Mouse (Mus musculus): ENCODE measurements at regions not wholly inside any gene's neighbourhood (a gene's known extent, or its start where the extent isn't known, plus 50 kb on each side); places are given as distances from the start of the nearest gene placed in this dataset.
A peak's percentile ranks its signal among the peaks of the same experiment; 100 is the strongest.

- 0 out of 2 replicates have a peak, but pooled peaks have one; percentile 21 for ATAC-seq
- no peaks in the 10 kb centered on the region for H3K36me3 ChIP-seq (ENCODE audit: control insufficient read depth, insufficient read depth, low read length)
- H3K27me3 ChIP-seq (replicated peaks; ENCODE audit: control insufficient read depth, insufficient read depth, low read length) = no peaks in the 10 kb centered on the region
- no peaks in the 10 kb centered on the region for H3K4me1 ChIP-seq (ENCODE audit: control insufficient read depth, insufficient read depth, low read length)
- no peak overlapping the region for H3K27ac ChIP-seq (ENCODE audit: low read length)
- H3K9me3 ChIP-seq (ENCODE audit: control insufficient read depth, low read length) = no peaks in the 10 kb centered on the region
- 24% methylated on average over 5 of the region's 5 CpGs for WGBS
- no peak overlapping the region for H3K9ac ChIP-seq (ENCODE audit: low read depth, low read length)
- 0 out of 2 replicates have a peak overlapping the region, but pooled peaks have one; percentile 23 for H3K4me2 ChIP-seq (ENCODE audit: low read depth, low read length)
- H3K4me3 ChIP-seq (ENCODE audit: low read length) = no peak overlapping the region
Observed at GRCm38 (mm10) chr17:80834176-80834517, 105.9 kb upstream of the Map4k3 start.

GRCm38 (mm10) chr17:80833355-80834175 lies 105.3 kb upstream of the Map4k3 start:
- WGBS = 33% methylated on average over 10 of the region's 10 CpGs

GRCm38 (mm10) chr17:80831686-80832085 lies 103.4 kb upstream of the Map4k3 start:
- no peak for ATAC-seq
- Histone ChIP-seq H3K27ac (ENCODE audit: low read length) (no peak overlapping the region), H3K9me3 (ENCODE audit: control insufficient read depth, low read length) (no peaks in the 10 kb centered on the region), H3K4me1 (ENCODE audit: control insufficient read depth, insufficient read depth, low read length) (peaks cover 5% of the 10 kb centered on the region), H3K9ac (ENCODE audit: low read depth, low read length) (no peak overlapping the region), H3K4me2 (ENCODE audit: low read depth, low read length) (no peak overlapping the region), H3K4me3 (ENCODE audit: low read length) (no peak overlapping the region), H3K27me3 (replicated peaks; ENCODE audit: control insufficient read depth, insufficient read depth, low read length) (no peaks in the 10 kb centered on the region), H3K36me3 (ENCODE audit: control insufficient read depth, insufficient read depth, low read length) (no peaks in the 10 kb centered on the region)
- 78% methylated on average over 4 of the region's 4 CpGs for WGBS

More at GRCm38 (mm10) chr17:80833355-80834175, 105.3 kb upstream of the Map4k3 start:
- no peaks in the 10 kb centered on the region for H3K27me3 ChIP-seq (replicated peaks; ENCODE audit: control insufficient read depth, insufficient read depth, low read length)
- no peak overlapping the region for H3K27ac ChIP-seq (ENCODE audit: low read length)
- ATAC-seq = peak; percentile 70
- no peaks in the 10 kb centered on the region for H3K9me3 ChIP-seq (ENCODE audit: control insufficient read depth, low read length)
- no peak overlapping the region for H3K9ac ChIP-seq (ENCODE audit: low read depth, low read length)
- no peaks in the 10 kb centered on the region for H3K4me1 ChIP-seq (ENCODE audit: control insufficient read depth, insufficient read depth, low read length)
- H3K4me2 ChIP-seq (ENCODE audit: low read depth, low read length) = peak overlapping the region; percentile 23; the same call in 1 of the 2 replicates
- H3K36me3 ChIP-seq (ENCODE audit: control insufficient read depth, insufficient read depth, low read length) = no peaks in the 10 kb centered on the region
- H3K4me3 ChIP-seq (ENCODE audit: low read length) = no peak overlapping the region

GRCm38 (mm10) chr17:80827896-80828295 lies 99.6 kb upstream of the Map4k3 start:
- no peak overlapping the region for H3K4me3 ChIP-seq (ENCODE audit: low read length)
- 27% methylated on average over 2 of the region's 2 CpGs for WGBS
- H3K4me1 ChIP-seq (ENCODE audit: control insufficient read depth, insufficient read depth, low read length) = peaks cover 27% of the 10 kb centered on the region
- no peak overlapping the region for H3K27ac ChIP-seq (ENCODE audit: low read length)
- H3K4me2 ChIP-seq (ENCODE audit: low read depth, low read length) = no peak overlapping the region
- no peak overlapping the region for H3K9ac ChIP-seq (ENCODE audit: low read depth, low read length)
- ATAC-seq = no peak
- H3K36me3 ChIP-seq (ENCODE audit: control insufficient read depth, insufficient read depth, low read length) = no peaks in the 10 kb centered on the region
- H3K9me3 ChIP-seq (ENCODE audit: control insufficient read depth, low read length) = no peaks in the 10 kb centered on the region
- H3K27me3 ChIP-seq (replicated peaks; ENCODE audit: control insufficient read depth, insufficient read depth, low read length) = no peaks in the 10 kb centered on the region

- Histone ChIP-seq H3K27ac (ENCODE audit: low read length) (no peak overlapping the region), H3K27me3 (replicated peaks; ENCODE audit: control insufficient read depth, insufficient read depth, low read length) (no peaks in the 10 kb centered on the region), H3K36me3 (ENCODE audit: control insufficient read depth, insufficient read depth, low read length) (no peaks in the 10 kb centered on the region), H3K9me3 (ENCODE audit: control insufficient read depth, low read length) (no peaks in the 10 kb centered on the region), H3K4me2 (ENCODE audit: low read depth, low read length) (no peak overlapping the region), H3K9ac (ENCODE audit: low read depth, low read length) (no peak overlapping the region), H3K4me3 (ENCODE audit: low read length) (no peak overlapping the region), H3K4me1 (ENCODE audit: control insufficient read depth, insufficient read depth, low read length) (peaks cover 27% of the 10 kb centered on the region)
- no peak for ATAC-seq
- 81% methylated on average over 17 of the region's 17 CpGs for WGBS
Observed at GRCm38 (mm10) chr17:80827361-80827760, 99.1 kb upstream of the Map4k3 start.

- H3K9me3 ChIP-seq (ENCODE audit: control insufficient read depth, low read length) = no peaks in the 10 kb centered on the region
- no peak overlapping the region for H3K4me3 ChIP-seq (ENCODE audit: low read length)
- H3K4me2 ChIP-seq (ENCODE audit: low read depth, low read length) = peak overlapping the region; percentile 33
- ATAC-seq = peak; percentile 82
- 23% methylated on average over 12 of the region's 12 CpGs for WGBS
- peak overlapping the region; percentile 45; the same call in 1 of the 2 replicates for H3K9ac ChIP-seq (ENCODE audit: low read depth, low read length)
- H3K27ac ChIP-seq (ENCODE audit: low read length) = peak overlapping the region; percentile 91
- H3K27me3 ChIP-seq (replicated peaks; ENCODE audit: control insufficient read depth, insufficient read depth, low read length) = no peaks in the 10 kb centered on the region
- H3K4me1 ChIP-seq (ENCODE audit: control insufficient read depth, insufficient read depth, low read length) = peaks cover 27% of the 10 kb centered on the region
- H3K36me3 ChIP-seq (ENCODE audit: control insufficient read depth, insufficient read depth, low read length) = no peaks in the 10 kb centered on the region
Observed at GRCm38 (mm10) chr17:80825971-80826730, 97.9 kb upstream of the Map4k3 start.

GRCm38 (mm10) chr17:80825518-80825901 lies 97.2 kb upstream of the Map4k3 start:
- Histone ChIP-seq H3K4me2 (ENCODE audit: low read depth, low read length) (peak overlapping the region; percentile 33; the same call in 1 of the 2 replicates), H3K4me1 (ENCODE audit: control insufficient read depth, insufficient read depth, low read length) (peaks cover 27% of the 10 kb centered on the region), H3K36me3 (ENCODE audit: control insufficient read depth, insufficient read depth, low read length) (no peaks in the 10 kb centered on the region), H3K4me3 (ENCODE audit: low read length) (no peak overlapping the region), H3K27ac (ENCODE audit: low read length) (peak overlapping the region; percentile 91), H3K9me3 (ENCODE audit: control insufficient read depth, low read length) (no peaks in the 10 kb centered on the region), H3K27me3 (replicated peaks; ENCODE audit: control insufficient read depth, insufficient read depth, low read length) (no peaks in the 10 kb centered on the region), H3K9ac (ENCODE audit: low read depth, low read length) (peak overlapping the region; percentile 45)
- 17% methylated on average over 10 of the region's 10 CpGs for WGBS
- peak; percentile 90 for ATAC-seq

- Histone ChIP-seq H3K27me3 (replicated peaks; ENCODE audit: control insufficient read depth, insufficient read depth, low read length) (no peaks in the 10 kb centered on the region), H3K9ac (ENCODE audit: low read depth, low read length) (peak overlapping the region; percentile 45; the same call in 1 of the 2 replicates), H3K4me3 (ENCODE audit: low read length) (no peak overlapping the region), H3K4me1 (ENCODE audit: control insufficient read depth, insufficient read depth, low read length) (peaks cover 27% of the 10 kb centered on the region), H3K36me3 (ENCODE audit: control insufficient read depth, insufficient read depth, low read length) (no peaks in the 10 kb centered on the region), H3K27ac (ENCODE audit: low read length) (peak overlapping the region; percentile 91), H3K9me3 (ENCODE audit: control insufficient read depth, low read length) (no peaks in the 10 kb centered on the region), H3K4me2 (ENCODE audit: low read depth, low read length) (no peak overlapping the region)
- WGBS = 60% methylated on average over 13 of the region's 13 CpGs
- peak; percentile 83 for ATAC-seq
Observed at GRCm38 (mm10) chr17:80824826-80825517, 96.7 kb upstream of the Map4k3 start.

- Histone ChIP-seq H3K27ac (ENCODE audit: low read length) (no peak overlapping the region), H3K4me3 (ENCODE audit: low read length) (no peak overlapping the region), H3K36me3 (ENCODE audit: control insufficient read depth, insufficient read depth, low read length) (no peaks in the 10 kb centered on the region), H3K9ac (ENCODE audit: low read depth, low read length) (no peak overlapping the region), H3K27me3 (replicated peaks; ENCODE audit: control insufficient read depth, insufficient read depth, low read length) (no peaks in the 10 kb centered on the region), H3K9me3 (ENCODE audit: control insufficient read depth, low read length) (no peaks in the 10 kb centered on the region), H3K4me1 (ENCODE audit: control insufficient read depth, insufficient read depth, low read length) (peaks cover 27% of the 10 kb centered on the region), H3K4me2 (ENCODE audit: low read depth, low read length) (no peak overlapping the region)
- no peak for ATAC-seq
- WGBS = 92% methylated on average over 2 of the region's 2 CpGs
Observed at GRCm38 (mm10) chr17:80824261-80824660, 96.0 kb upstream of the Map4k3 start.

Measured in intestine, embryonic 16.5 days (tissue).